Mouse (Mus musculus): ENCODE data around the gene Kcnj12. TPM values are rescaled to one million over a fixed set of nuclear protein-coding genes. Genes with fewer than 3 reads are reported as not detected.

Kcnj12 gene
- total and polyA plus RNA-seq, 3 experiments: not detected

DNA sequence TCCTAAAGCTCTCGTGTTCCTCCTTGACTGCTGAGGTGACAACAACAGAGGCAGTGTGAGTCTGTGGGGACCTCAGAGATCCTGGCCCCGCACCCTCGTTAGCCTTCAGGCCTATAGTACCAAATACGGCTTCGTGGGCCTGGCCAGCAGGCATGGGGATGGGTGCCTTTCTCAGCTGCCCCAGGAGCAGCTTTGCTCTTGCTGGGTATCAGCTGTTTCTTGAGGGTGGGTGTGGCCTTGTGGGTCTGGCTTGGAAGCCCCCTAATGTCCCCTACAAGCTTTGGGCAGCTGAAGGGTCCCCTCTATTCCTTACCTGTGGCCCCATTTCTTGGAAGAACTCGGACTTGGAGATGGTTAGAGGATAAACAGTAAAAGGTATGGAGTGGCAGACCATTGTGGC is 4.0 kb downstream of the Kcnj12 start:
- no peaks in the 10 kb centered on the region for H3K36me3 ChIP-seq (ENCODE audit: control insufficient read depth in 1 of 2, insufficient read depth in 2 of 2, low read length in 2 of 2)
- H3K9ac ChIP-seq (ENCODE audit: control insufficient read depth, low read depth, low read length, poor library complexity, severe bottlenecking): no peak overlapping the region
- H3K4me3 ChIP-seq (ENCODE audit: control insufficient read depth in 1 of 2, insufficient read depth in 1 of 2, low read depth in 2 of 2, low read length in 2 of 2): no peak overlapping the region
- no peaks in the 10 kb centered on the region for H3K4me1 ChIP-seq (ENCODE audit: control insufficient read depth in 1 of 2, insufficient read depth in 2 of 2, low read length in 2 of 2)
- H3K27me3 ChIP-seq (ENCODE audit: control insufficient read depth in 1 of 2, insufficient read depth in 2 of 2, low read length in 2 of 2): no peaks in the 10 kb centered on the region; a peak in 2 of 4 replicates
- no peak overlapping the region for H3K27ac ChIP-seq (ENCODE audit: control insufficient read depth, low read depth, low read length)
- H3K79me2 ChIP-seq (ENCODE audit: control insufficient read depth, insufficient read depth, low read length, poor library complexity): no peaks in the 10 kb centered on the region
- no peak for DNase-seq (ENCODE audit: low read depth, low spot score)
- TF ChIP-seq SIN3A (IDR thresholded peaks at IDR 0.05; ENCODE audit: low read length) (no peak), ETS1 (IDR thresholded peaks at IDR 0.05; ENCODE audit: low read depth, low read length) (no peak), POLR2AphosphoS2 (IDR thresholded peaks at IDR 0.05; ENCODE audit: low read length) (no peak), GATA1 (IDR thresholded peaks at IDR 0.05; ENCODE audit: low read depth, low read length) (no peak), POLR2A (IDR thresholded peaks at IDR 0.05; ENCODE audit: control insufficient read depth in 1 of 2, insufficient read depth in 1 of 2, low read depth in 1 of 2, low read length in 2 of 2, poor library complexity in 1 of 2) (no peak), RAD21 (IDR thresholded peaks at IDR 0.05; ENCODE audit: low read depth, low read length) (no peak), MYB (IDR thresholded peaks at IDR 0.05; ENCODE audit: low read depth, low read length) (no peak), ZNF384 (IDR thresholded peaks at IDR 0.05; ENCODE audit: low read depth, low read length) (no peak), MEF2A (IDR thresholded peaks at IDR 0.05; ENCODE audit: extremely low read depth, insufficient replicate concordance, low read depth, low read length, poor library complexity, severe bottlenecking) (no peak), E2F4 (IDR thresholded peaks at IDR 0.05; ENCODE audit: borderline replicate concordance, low read depth, low read length) (no peak), POLR2AphosphoS5 (IDR thresholded peaks at IDR 0.05; ENCODE audit: borderline replicate concordance, low read depth, low read length) (no peak), TBP (IDR thresholded peaks at IDR 0.05; ENCODE audit: low read depth, low read length) (no peak), JUND (IDR thresholded peaks at IDR 0.05; ENCODE audit: low read depth, low read length) (no peak)
- no peaks in the 10 kb centered on the region for H3K9me3 ChIP-seq (replicated peaks; ENCODE audit: insufficient read depth, low read length)

DNA sequence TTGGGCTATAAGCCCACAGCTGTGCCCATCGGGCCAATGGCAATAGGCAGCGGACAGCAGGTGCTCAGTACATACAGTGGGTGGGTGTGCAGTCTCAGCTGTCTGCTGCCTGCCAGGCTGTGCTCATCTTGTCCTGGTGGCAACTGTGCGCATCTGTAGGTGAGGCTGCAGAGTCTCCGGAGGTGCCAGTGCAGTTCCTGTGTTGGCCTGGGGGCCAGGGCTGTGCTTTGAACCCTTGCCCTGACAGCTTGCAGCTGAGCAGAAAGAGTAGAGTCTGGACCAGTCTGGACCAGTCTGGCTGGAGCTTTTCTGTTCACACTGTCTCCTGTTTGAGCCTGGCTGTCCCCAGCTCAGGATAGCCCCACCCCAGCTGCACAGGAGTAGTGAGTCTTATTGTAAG is 4.8 kb downstream of the Kcnj12 start:
- TF ChIP-seq GATA1 (IDR thresholded peaks at IDR 0.05; ENCODE audit: low read depth, low read length): no peak
- TF ChIP-seq TCF12 (IDR thresholded peaks at IDR 0.05; ENCODE audit: low read depth, low read length): no peak
- TF ChIP-seq SMC3 (IDR thresholded peaks at IDR 0.05; ENCODE audit: low read depth, low read length): no peak
- TF ChIP-seq SIN3A (IDR thresholded peaks at IDR 0.05; ENCODE audit: low read length): no peak
- no peak for TF ChIP-seq ZMIZ1 (IDR thresholded peaks at IDR 0.05; ENCODE audit: low read depth, low read length)
- TF ChIP-seq E2F4 (IDR thresholded peaks at IDR 0.05; ENCODE audit: borderline replicate concordance, low read depth, low read length): no peak
- no peak for TF ChIP-seq ZNF384 (IDR thresholded peaks at IDR 0.05; ENCODE audit: low read depth, low read length)
- no peak for TF ChIP-seq NRF1 (IDR thresholded peaks at IDR 0.05; ENCODE audit: insufficient read depth, low read depth, low read length, poor library complexity, severe bottlenecking)
- Histone ChIP-seq H3K27me3 (ENCODE audit: control insufficient read depth in 1 of 2, insufficient read depth in 2 of 2, low read length in 2 of 2) (peaks cover 0 to 1% of the 10 kb centered on the region in 2 experiments; a peak in 3 of 4 replicates), H3K27ac (ENCODE audit: control insufficient read depth, low read depth, low read length) (no peak overlapping the region), H3K79me2 (ENCODE audit: control insufficient read depth, insufficient read depth, low read length, poor library complexity) (no peaks in the 10 kb centered on the region), H3K4me1 (ENCODE audit: control insufficient read depth in 1 of 2, insufficient read depth in 2 of 2, low read length in 2 of 2) (no peaks in the 10 kb centered on the region), H3K9ac (ENCODE audit: control insufficient read depth, low read depth, low read length, poor library complexity, severe bottlenecking) (no peak overlapping the region), H3K36me3 (ENCODE audit: control insufficient read depth in 1 of 2, insufficient read depth in 2 of 2, low read length in 2 of 2) (no peaks in the 10 kb centered on the region), H3K4me3 (ENCODE audit: control insufficient read depth in 1 of 2, insufficient read depth in 1 of 2, low read depth in 2 of 2, low read length in 2 of 2) (no peak overlapping the region), H3K9me3 (replicated peaks; ENCODE audit: insufficient read depth, low read length) (no peaks in the 10 kb centered on the region)
- no peak for DNase-seq (ENCODE audit: low read depth, low spot score)
